Mouse (Mus musculus): ENCODE results near the gene P2rx3. TPM values are rescaled to one million over a fixed set of nuclear protein-coding genes. Genes with fewer than 3 reads are reported as not detected.
A peak's percentile ranks its signal among the peaks of the same experiment; 100 is the strongest.

P2rx3 gene
- polyA plus RNA-seq, 1 experiment from 2014 or later = 0.44 TPM

- no peaks in the 10 kb centered on the region for H3K36me3 ChIP-seq (ENCODE audit: control insufficient read depth, insufficient read depth, low read length)
- no peak overlapping the region; the same call in 1 of the 2 replicates for H3K9ac ChIP-seq (ENCODE audit: low read depth, low read length)
- peak overlapping the region; percentile 85 for H3K27ac ChIP-seq (ENCODE audit: low read depth, low read length)
- H3K4me1 ChIP-seq (ENCODE audit: control insufficient read depth, insufficient read depth, low read length) = peaks cover 29% of the 10 kb centered on the region
- no peaks in the 10 kb centered on the region for H3K27me3 ChIP-seq (ENCODE audit: control insufficient read depth, insufficient read depth, low read length)
- 27% methylated on average over 9 of the region's 9 CpGs for WGBS (ENCODE audit: insufficient replicate concordance)
- H3K9me3 ChIP-seq (replicated peaks; ENCODE audit: control insufficient read depth, low read length) = no peaks in the 10 kb centered on the region
- no peak overlapping the region for H3K4me3 ChIP-seq (ENCODE audit: low read depth, low read length)
- H3K4me2 ChIP-seq = peak overlapping the region; percentile 41
- peak; percentile 91 for ATAC-seq (replicated peaks; ENCODE audit: insufficient number of reproducible peaks, low FRiP score, low TSS enrichment)
These were observed 25.2 kb downstream of the P2rx3 start for GRCm38 (mm10) chr2:85011906-85012604.

GRCm38 (mm10) chr2:85009212-85009611, 28.1 kb downstream of the P2rx3 start:
- no peak overlapping the region for H3K27ac ChIP-seq (ENCODE audit: low read depth, low read length)
- WGBS (ENCODE audit: insufficient replicate concordance) = 77% methylated on average over 2 of the region's 2 CpGs
- no peaks in the 10 kb centered on the region for H3K27me3 ChIP-seq (ENCODE audit: control insufficient read depth, insufficient read depth, low read length)
- no peaks in the 10 kb centered on the region for H3K36me3 ChIP-seq (ENCODE audit: control insufficient read depth, insufficient read depth, low read length)
- H3K4me1 ChIP-seq (ENCODE audit: control insufficient read depth, insufficient read depth, low read length) = peaks cover 26% of the 10 kb centered on the region
- H3K4me3 ChIP-seq (ENCODE audit: low read depth, low read length) = no peak overlapping the region
- no peak overlapping the region for H3K9ac ChIP-seq (ENCODE audit: low read depth, low read length)
- ATAC-seq (replicated peaks; ENCODE audit: insufficient number of reproducible peaks, low FRiP score, low TSS enrichment) = no peak
- no peak overlapping the region for H3K4me2 ChIP-seq
- H3K9me3 ChIP-seq (replicated peaks; ENCODE audit: control insufficient read depth, low read length) = no peaks in the 10 kb centered on the region

GRCm38 (mm10) chr2:85007729-85008128, 29.5 kb downstream of the P2rx3 start:
- no peak overlapping the region for H3K9ac ChIP-seq (ENCODE audit: low read depth, low read length)
- no peak overlapping the region for H3K4me3 ChIP-seq (ENCODE audit: low read depth, low read length)
- peaks cover 31% of the 10 kb centered on the region for H3K4me1 ChIP-seq (ENCODE audit: control insufficient read depth, insufficient read depth, low read length)
- no peaks in the 10 kb centered on the region for H3K36me3 ChIP-seq (ENCODE audit: control insufficient read depth, insufficient read depth, low read length)
- H3K9me3 ChIP-seq (replicated peaks; ENCODE audit: control insufficient read depth, low read length) = no peaks in the 10 kb centered on the region
- H3K4me2 ChIP-seq = no peak overlapping the region
- no peak overlapping the region for H3K27ac ChIP-seq (ENCODE audit: low read depth, low read length)
- WGBS (ENCODE audit: insufficient replicate concordance) = 28% methylated on average over 4 of the region's 4 CpGs
- no peak for ATAC-seq (replicated peaks; ENCODE audit: insufficient number of reproducible peaks, low FRiP score, low TSS enrichment)
- no peaks in the 10 kb centered on the region for H3K27me3 ChIP-seq (ENCODE audit: control insufficient read depth, insufficient read depth, low read length)

GRCm38 (mm10) chr2:85006600-85006999, 30.7 kb downstream of the P2rx3 start:
- 56% methylated on average over 7 of the region's 7 CpGs for WGBS (ENCODE audit: insufficient replicate concordance)
- no peak for ATAC-seq (replicated peaks; ENCODE audit: insufficient number of reproducible peaks, low FRiP score, low TSS enrichment)
- Histone ChIP-seq H3K27ac (ENCODE audit: low read depth, low read length) (no peak overlapping the region), H3K27me3 (ENCODE audit: control insufficient read depth, insufficient read depth, low read length) (no peaks in the 10 kb centered on the region), H3K4me2 (no peak overlapping the region), H3K36me3 (ENCODE audit: control insufficient read depth, insufficient read depth, low read length) (no peaks in the 10 kb centered on the region), H3K4me1 (ENCODE audit: control insufficient read depth, insufficient read depth, low read length) (peaks cover 19% of the 10 kb centered on the region), H3K9me3 (replicated peaks; ENCODE audit: control insufficient read depth, low read length) (no peaks in the 10 kb centered on the region), H3K4me3 (ENCODE audit: low read depth, low read length) (no peak overlapping the region), H3K9ac (ENCODE audit: low read depth, low read length) (no peak overlapping the region)

- no peak overlapping the region for H3K9ac ChIP-seq (ENCODE audit: low read depth, low read length)
- H3K4me1 ChIP-seq (ENCODE audit: control insufficient read depth, insufficient read depth, low read length) = peaks cover 6% of the 10 kb centered on the region; the same call in 1 of the 2 replicates
- H3K9me3 ChIP-seq (replicated peaks; ENCODE audit: control insufficient read depth, low read length) = no peaks in the 10 kb centered on the region
- no peaks in the 10 kb centered on the region for H3K36me3 ChIP-seq (ENCODE audit: control insufficient read depth, insufficient read depth, low read length)
- WGBS (ENCODE audit: insufficient replicate concordance) = 71% methylated on average over 4 of the region's 4 CpGs
- no peaks in the 10 kb centered on the region for H3K27me3 ChIP-seq (ENCODE audit: control insufficient read depth, insufficient read depth, low read length)
- no peak overlapping the region for H3K27ac ChIP-seq (ENCODE audit: low read depth, low read length)
- no peak overlapping the region for H3K4me3 ChIP-seq (ENCODE audit: low read depth, low read length)
- no peak overlapping the region for H3K4me2 ChIP-seq
- ATAC-seq (replicated peaks; ENCODE audit: insufficient number of reproducible peaks, low FRiP score, low TSS enrichment) = no peak
These were observed 32.9 kb downstream of the P2rx3 start for GRCm38 (mm10) chr2:85004341-85004740.

GRCm38 (mm10) chr2:85002575-85002974, 34.7 kb downstream of the P2rx3 start:
- no peak overlapping the region for H3K27ac ChIP-seq (ENCODE audit: low read depth, low read length)

GRCm38 (mm10) chr2:85001497-85001896, 35.8 kb downstream of the P2rx3 start:
- Histone ChIP-seq H3K27ac (ENCODE audit: low read depth, low read length) (no peak overlapping the region), H3K9me3 (replicated peaks; ENCODE audit: control insufficient read depth, low read length) (no peaks in the 10 kb centered on the region), H3K4me3 (ENCODE audit: low read depth, low read length) (no peak overlapping the region), H3K4me1 (ENCODE audit: control insufficient read depth, insufficient read depth, low read length) (peaks cover 6% of the 10 kb centered on the region; the same call in 1 of the 2 replicates), H3K9ac (ENCODE audit: low read depth, low read length) (no peak overlapping the region), H3K27me3 (ENCODE audit: control insufficient read depth, insufficient read depth, low read length) (no peaks in the 10 kb centered on the region), H3K36me3 (ENCODE audit: control insufficient read depth, insufficient read depth, low read length) (no peaks in the 10 kb centered on the region), H3K4me2 (no peak overlapping the region)
- ATAC-seq (replicated peaks; ENCODE audit: insufficient number of reproducible peaks, low FRiP score, low TSS enrichment) = no peak
- WGBS (ENCODE audit: insufficient replicate concordance) = 85% methylated on average over 13 of the region's 13 CpGs

More at GRCm38 (mm10) chr2:85002575-85002974, 34.7 kb downstream of the P2rx3 start:
- Histone ChIP-seq H3K9ac (ENCODE audit: low read depth, low read length) (no peak overlapping the region), H3K9me3 (replicated peaks; ENCODE audit: control insufficient read depth, low read length) (no peaks in the 10 kb centered on the region), H3K36me3 (ENCODE audit: control insufficient read depth, insufficient read depth, low read length) (no peaks in the 10 kb centered on the region), H3K4me3 (ENCODE audit: low read depth, low read length) (no peak overlapping the region), H3K27me3 (ENCODE audit: control insufficient read depth, insufficient read depth, low read length) (no peaks in the 10 kb centered on the region), H3K4me1 (ENCODE audit: control insufficient read depth, insufficient read depth, low read length) (peaks cover 6% of the 10 kb centered on the region; the same call in 1 of the 2 replicates), H3K4me2 (no peak overlapping the region)
- 38% methylated on average over 8 of the region's 8 CpGs for WGBS (ENCODE audit: insufficient replicate concordance)
- ATAC-seq (replicated peaks; ENCODE audit: insufficient number of reproducible peaks, low FRiP score, low TSS enrichment) = peak; percentile 28; the same call in 1 of the 2 replicates

- no peak overlapping the region for H3K4me2 ChIP-seq
- no peaks in the 10 kb centered on the region for H3K36me3 ChIP-seq (ENCODE audit: control insufficient read depth, insufficient read depth, low read length)
- no peaks in the 10 kb centered on the region for H3K9me3 ChIP-seq (replicated peaks; ENCODE audit: control insufficient read depth, low read length)
- H3K27me3 ChIP-seq (ENCODE audit: control insufficient read depth, insufficient read depth, low read length) = no peaks in the 10 kb centered on the region
- no peak for ATAC-seq (replicated peaks; ENCODE audit: insufficient number of reproducible peaks, low FRiP score, low TSS enrichment)
- H3K4me3 ChIP-seq (ENCODE audit: low read depth, low read length) = no peak overlapping the region
- H3K4me1 ChIP-seq (ENCODE audit: control insufficient read depth, insufficient read depth, low read length) = peaks cover 6% of the 10 kb centered on the region; the same call in 1 of the 2 replicates
- no peak overlapping the region for H3K9ac ChIP-seq (ENCODE audit: low read depth, low read length)
- H3K27ac ChIP-seq (ENCODE audit: low read depth, low read length) = no peak overlapping the region
- 57% methylated on average over 3 of the region's 3 CpGs for WGBS (ENCODE audit: insufficient replicate concordance)
These were observed 37.6 kb downstream of the P2rx3 start for GRCm38 (mm10) chr2:84999486-85000181.

Measured in heart, embryonic 11.5 days (tissue).